Mouse (Mus musculus) heart, embryonic 11.5 days (tissue): ENCODE results near the gene Lmo4. TPM values are rescaled to one million over a fixed set of nuclear protein-coding genes. Genes with fewer than 3 reads are reported as not detected.
A peak's percentile ranks its signal among the peaks of the same experiment; 100 is the strongest.

ENCODE experiments used
- ATAC-seq: fragments of 200-750 bp; cut with Nextera tagmentation; replicated peaks from 2 replicates; pipeline ENCODE4 v1.8.0; 2017; ENCODE audit warnings: moderate library complexity; ENCODE audit not compliant: insufficient number of reproducible peaks, low FRiP score, low TSS enrichment
- H3K27ac ChIP-seq: fragments of 300-500 bp; sonication (generic); 2 replicates; pipeline ENCODE4 v1.5.1; 2014; ENCODE audit warnings: mild to moderate bottlenecking, low read depth, low read length
- H3K27me3 ChIP-seq: fragments of 300-500 bp; sonication (generic); 2 replicates; pipeline ENCODE4 v1.6.1; 2014; ENCODE audit warnings: mild to moderate bottlenecking, low read length, mixed read lengths; ENCODE audit not compliant: control insufficient read depth, insufficient read depth
- H3K36me3 ChIP-seq: fragments of 300-500 bp; sonication (generic); 2 replicates; pipeline ENCODE4 v1.6.1; 2014; ENCODE audit warnings: mild to moderate bottlenecking, low read length, moderate library complexity, mixed read lengths; ENCODE audit not compliant: control insufficient read depth, insufficient read depth
- H3K4me1 ChIP-seq: fragments of 300-500 bp; sonication (generic); 2 replicates; pipeline ENCODE4 v1.6.1; 2014; ENCODE audit warnings: low read length; ENCODE audit not compliant: control insufficient read depth, insufficient read depth
- H3K4me2 ChIP-seq: fragments of 300-500 bp; sonication (generic); 2 replicates; pipeline ENCODE4 v1.6.1; 2014; ENCODE audit warnings: mild to moderate bottlenecking, moderate library complexity
- H3K4me3 ChIP-seq: fragments of 300-500 bp; sonication (generic); 2 replicates; pipeline ENCODE4 v1.5.1; 2014; ENCODE audit warnings: low read depth, low read length
- H3K9ac ChIP-seq: fragments of 300-500 bp; sonication (generic); 2 replicates; pipeline ENCODE4 v1.6.1; 2014; ENCODE audit warnings: mild to moderate bottlenecking, low read depth, low read length, moderate library complexity
- H3K9me3 ChIP-seq: fragments of 300-500 bp; sonication (generic); replicated peaks from 2 replicates; pipeline ENCODE4 v1.6.1; 2016; ENCODE audit warnings: low read length; ENCODE audit not compliant: control insufficient read depth
- WGBS: fragments of 180-500 bp; shearing (Covaris S2); extraction: QIAGEN DNeasy Blood & Tissue Kit; methylation state at CpG from one replicate; pipeline ENCODE4 v1.1.7; 2014; ENCODE audit not compliant: insufficient replicate concordance; 5-methylcytosine and 5-hydroxymethylcytosine counted together
- polyA plus RNA-seq: library from polyadenylated mRNA; unstranded; fragments of >200 nt; fragmentation: Nextera tagmentation; extraction: Ambion mirVana; gene quantifications from 2 replicates; pipeline ENCODE4 v1.2.1, GENCODE M21; 2014

The Lmo4 gene
- polyA plus RNA-seq, result 53.4 and 54.4 TPM in 2 replicates

DNA sequence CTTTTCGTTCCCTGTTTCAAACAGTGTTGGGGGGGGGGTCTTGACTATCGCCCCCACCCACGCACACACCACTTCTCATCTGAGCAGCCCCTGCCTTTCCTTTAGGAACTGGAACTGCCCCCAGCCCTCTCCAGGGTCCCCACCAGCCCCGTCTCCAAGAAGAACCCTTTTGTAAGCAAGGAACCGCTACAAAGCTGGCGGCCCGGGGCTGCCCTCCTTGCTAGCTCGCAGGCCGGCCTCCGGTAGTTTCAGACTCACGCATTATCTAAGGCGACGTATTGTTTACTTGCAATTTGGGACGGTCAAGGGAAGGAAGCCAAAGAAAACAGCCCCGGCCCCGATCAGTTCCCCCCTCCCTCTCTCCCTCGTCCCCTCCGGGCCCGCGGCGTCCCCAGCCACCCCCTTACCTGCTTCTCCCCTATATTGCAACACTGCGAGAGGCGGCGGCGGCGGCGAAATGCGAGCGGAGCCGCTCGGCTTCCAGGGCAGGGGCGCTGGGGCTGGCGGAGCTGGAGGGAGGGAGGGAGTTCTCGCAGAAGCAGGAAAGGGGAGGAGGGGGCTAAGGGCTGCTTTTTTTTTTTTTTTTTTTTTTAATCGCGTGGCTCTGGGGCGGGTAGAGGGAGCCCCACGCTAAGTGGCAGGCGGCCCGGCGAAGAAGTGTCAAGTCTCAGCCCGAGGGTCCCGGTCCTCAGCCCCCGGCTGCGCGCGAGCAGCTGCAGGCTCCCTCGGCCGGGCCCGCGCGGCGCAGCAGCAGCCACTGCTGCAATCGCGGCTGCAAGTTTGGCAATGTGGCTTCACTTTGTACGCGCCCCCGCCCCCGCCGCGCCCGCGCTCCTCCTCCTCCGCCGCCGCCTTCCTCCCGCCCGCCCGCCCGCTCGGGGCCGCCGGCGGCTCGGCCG, at the start of gene Lmo4:
TSS of gene Lmo4 (minus strand) at position 808 of the 899 bp plus-strand sequence.
- ATAC-seq, result peak; percentile 81
- Histone ChIP-seq H3K4me2 (peak within 1 kb of the TSS; percentile 99), H3K27me3 (no peaks in the 10 kb centered on the region), H3K27ac (peak within 1 kb of the TSS; percentile 99), H3K4me3 (peak within 1 kb of the TSS; percentile 90), H3K4me1 (peaks cover 13% of the 10 kb centered on the region), H3K9ac (peak within 1 kb of the TSS; percentile 97), H3K9me3 (no peaks in the 10 kb centered on the region), H3K36me3 (no peaks in the 10 kb centered on the region)
- 1% methylated on average over 56 of the region's 76 CpGs for whole genome bisulfite sequencing

- no peaks in the 10 kb centered on the region for H3K9me3 ChIP-seq
- no peak for ATAC-seq
- no peak overlapping the region for H3K9ac ChIP-seq
- 86% methylated on average over 5 of the region's 5 CpGs for whole genome bisulfite sequencing
- H3K27me3 ChIP-seq, result no peaks in the 10 kb centered on the region
- no peaks in the 10 kb centered on the region for H3K36me3 ChIP-seq
- no peak overlapping the region for H3K4me3 ChIP-seq
- H3K4me2 ChIP-seq, result no peak overlapping the region
- H3K27ac ChIP-seq, result no peak overlapping the region
- H3K4me1 ChIP-seq, result no peaks in the 10 kb centered on the region
Measured at GRCm38 (mm10) chr3:144254281-144254680, 49.3 kb upstream of the Lmo4 start.

GRCm38 (mm10) chr3:144253018-144253417, 48.0 kb upstream of the Lmo4 start:
- WGBS, result 46% methylated on average over 6 of the region's 6 CpGs
- H3K4me1 ChIP-seq, result no peaks in the 10 kb centered on the region
- no peak overlapping the region for H3K9ac ChIP-seq
- H3K9me3 ChIP-seq, result no peaks in the 10 kb centered on the region
- no peak overlapping the region for H3K4me2 ChIP-seq
- no peak overlapping the region for H3K27ac ChIP-seq
- no peak for ATAC-seq
- H3K27me3 ChIP-seq, result no peaks in the 10 kb centered on the region
- no peaks in the 10 kb centered on the region for H3K36me3 ChIP-seq
- no peak overlapping the region for H3K4me3 ChIP-seq

DNA sequence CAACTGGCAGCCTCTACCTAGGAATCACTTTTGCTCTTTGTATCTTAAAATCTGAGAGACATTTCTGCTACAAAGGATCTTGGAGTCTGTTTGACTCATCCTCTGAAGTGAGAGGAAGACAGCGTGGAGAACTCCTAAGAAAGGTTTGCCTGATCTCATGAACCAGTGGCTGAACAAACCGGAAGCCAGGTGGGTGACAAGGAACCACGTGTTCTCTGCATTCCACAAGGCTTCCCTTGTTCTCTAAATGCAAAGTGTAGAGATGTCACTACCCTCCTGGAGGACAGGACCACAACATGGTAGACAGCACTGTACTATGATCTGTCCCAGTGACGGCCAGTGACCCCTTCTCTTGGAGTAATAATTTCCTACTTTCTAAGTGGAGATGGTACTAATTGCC, 47.1 kb upstream of the Lmo4 start:
- 77% methylated on average over 4 of the region's 4 CpGs for WGBS
- H3K4me3 ChIP-seq, result no peak overlapping the region

DNA sequence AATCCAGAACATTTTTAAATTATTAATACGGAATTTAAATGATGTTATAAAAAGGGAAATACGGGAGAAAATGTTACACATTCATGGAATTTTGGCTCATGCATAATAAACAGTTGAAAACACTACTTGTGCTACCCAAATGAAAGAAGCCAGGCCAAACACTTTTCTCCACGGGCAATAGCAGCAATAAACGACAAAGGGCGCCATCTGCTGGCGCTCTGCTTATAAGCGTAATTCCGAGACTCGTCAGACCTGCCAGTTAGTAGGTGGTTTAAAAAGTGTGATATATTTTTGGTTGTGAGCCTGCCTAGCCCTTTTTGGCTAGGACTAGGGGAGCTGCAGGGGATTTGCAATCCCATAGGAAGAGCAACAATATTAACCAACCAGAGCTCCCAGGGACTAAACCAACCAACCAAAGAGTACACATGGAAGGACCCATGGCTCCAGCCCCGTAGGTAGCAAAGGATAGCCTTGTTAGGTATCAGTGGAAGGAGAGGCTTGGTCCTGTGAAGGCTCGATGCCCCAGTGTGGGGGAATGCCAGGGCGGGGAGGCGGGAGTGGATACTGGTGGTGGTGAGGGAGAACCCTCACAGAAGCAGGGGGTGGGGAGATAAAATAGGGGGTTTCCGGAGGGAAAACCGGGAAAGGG, 37.1 kb upstream of the Lmo4 start:
- Histone ChIP-seq H3K4me1 (no peaks in the 10 kb centered on the region), H3K4me3 (no peak overlapping the region), H3K9me3 (0 out of 2 replicates have a peak, but pooled peaks cover 2% of the 10 kb centered on the region), H3K9ac (no peak overlapping the region), H3K36me3 (no peaks in the 10 kb centered on the region), H3K4me2 (no peak overlapping the region), H3K27ac (no peak overlapping the region), H3K27me3 (no peaks in the 10 kb centered on the region)
- no peak for ATAC-seq
- WGBS, result 22% methylated on average over 15 of the region's 15 CpGs

More for the DNA sequence above, 47.1 kb upstream of the Lmo4 start:
- Histone ChIP-seq H3K4me1 (no peaks in the 10 kb centered on the region), H3K27ac (no peak overlapping the region), H3K9ac (no peak overlapping the region), H3K27me3 (no peaks in the 10 kb centered on the region), H3K36me3 (no peaks in the 10 kb centered on the region), H3K4me2 (no peak overlapping the region), H3K9me3 (no peaks in the 10 kb centered on the region)
- no peak for ATAC-seq

GRCm38 (mm10) chr3:144241161-144241560, 36.1 kb upstream of the Lmo4 start:
- 82% methylated on average over 3 of the region's 3 CpGs for WGBS
- Histone ChIP-seq H3K9ac (no peak overlapping the region), H3K4me3 (no peak overlapping the region), H3K4me1 (no peaks in the 10 kb centered on the region), H3K27me3 (no peaks in the 10 kb centered on the region), H3K36me3 (no peaks in the 10 kb centered on the region), H3K27ac (no peak overlapping the region), H3K9me3 (0 out of 2 replicates have a peak, but pooled peaks cover 2% of the 10 kb centered on the region), H3K4me2 (no peak overlapping the region)
- ATAC-seq, result no peak

GRCm38 (mm10) chr3:144238482-144238881, 33.5 kb upstream of the Lmo4 start:
- no peaks in the 10 kb centered on the region for H3K4me1 ChIP-seq
- H3K9me3 ChIP-seq, result 0 out of 2 replicates have a peak, but pooled peaks cover 2% of the 10 kb centered on the region
- no peak overlapping the region for H3K4me3 ChIP-seq
- ATAC-seq, result no peak
- H3K9ac ChIP-seq, result no peak overlapping the region
- H3K27me3 ChIP-seq, result no peaks in the 10 kb centered on the region
- 89% methylated on average over 11 of the region's 11 CpGs for WGBS
- H3K27ac ChIP-seq, result no peak overlapping the region
- H3K4me2 ChIP-seq, result no peak overlapping the region
- H3K36me3 ChIP-seq, result no peaks in the 10 kb centered on the region

- Histone ChIP-seq H3K9me3 (no peaks in the 10 kb centered on the region), H3K27ac (0 out of 2 replicates have a peak overlapping the region, but pooled peaks have one; percentile 29), H3K4me2 (peak overlapping the region; percentile 24; the same call in 1 of the 2 replicates), H3K9ac (0 out of 2 replicates have a peak overlapping the region, but pooled peaks have one; percentile 34), H3K36me3 (no peaks in the 10 kb centered on the region), H3K4me1 (peaks cover 3% of the 10 kb centered on the region; the same call in 1 of the 2 replicates), H3K27me3 (no peaks in the 10 kb centered on the region), H3K4me3 (no peak overlapping the region)
- 55% methylated on average over 11 of the region's 11 CpGs for WGBS
- ATAC-seq, result no peak
Measured at GRCm38 (mm10) chr3:144232347-144233008, 27.5 kb upstream of the Lmo4 start.
